Mouse (Mus musculus) T-cell, adult 2 months (primary cell): ENCODE measurements around the gene Pced1a.

ENCODE experiments used
- DNase-seq: peaks from one replicate; pipeline ENCODE4 v3.0.0; 2022; ENCODE audit warnings: low spot score

Gene Pced1a

GRCm38 (mm10) chr2:130424126-130424853 lies at the start of gene Pced1a, which contains the start of gene Vps16:
TSS of gene Pced1a (minus strand) at chr2:130424701.
TSS of gene Vps16 (plus strand) at chr2:130424339.
- peak; percentile 91 for DNase-seq

GRCm38 (mm10) chr2:130472908-130473510 lies 48.5 kb upstream of the Pced1a start:
- no peak for DNase-seq

GRCm38 (mm10) chr2:130469935-130470334 lies 45.4 kb upstream of the Pced1a start:
- DNase-seq = no peak

GRCm38 (mm10) chr2:130469366-130469765 lies 44.9 kb upstream of the Pced1a start:
- DNase-seq = no peak

- no peak for DNase-seq
Observed at GRCm38 (mm10) chr2:130466438-130466837, 41.9 kb upstream of the Pced1a start.

- no peak for DNase-seq
Observed at GRCm38 (mm10) chr2:130461287-130462071, 37.0 kb upstream of the Pced1a start.

GRCm38 (mm10) chr2:130459576-130459975 lies 35.1 kb upstream of the Pced1a start:
- no peak for DNase-seq

- DNase-seq = no peak
Observed at GRCm38 (mm10) chr2:130457871-130458270, 33.4 kb upstream of the Pced1a start.

DNA sequence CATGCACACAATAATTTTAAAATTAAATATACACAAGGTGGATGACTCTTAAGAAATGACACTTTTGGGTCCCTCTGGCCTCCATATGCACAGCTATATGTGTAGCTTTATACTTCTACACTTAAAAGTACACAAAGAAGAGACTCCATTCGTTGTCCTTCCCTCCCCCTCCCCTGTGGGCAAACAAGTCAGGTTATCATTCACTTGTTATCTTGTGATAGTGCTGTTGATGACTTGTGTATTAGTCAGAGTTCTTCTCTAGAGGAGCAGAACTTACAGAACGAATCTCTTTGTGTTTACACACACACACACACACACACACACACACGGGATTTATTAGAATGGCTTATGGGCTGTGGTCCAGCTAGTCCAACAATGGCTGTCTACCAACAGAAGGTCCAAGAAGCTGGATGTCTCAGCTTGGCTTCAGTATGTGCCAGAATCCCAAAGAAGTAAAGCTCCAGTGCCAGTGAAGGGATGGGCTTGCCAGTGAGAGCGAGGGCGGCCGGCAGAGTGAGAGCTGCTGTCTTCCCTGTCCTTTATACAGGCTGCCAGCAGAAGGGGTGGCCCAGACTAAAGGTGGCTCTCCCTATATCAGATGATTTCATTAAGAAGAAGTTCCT lies 30.4 kb upstream of the Pced1a start:
- DNase-seq = no peak

DNA sequence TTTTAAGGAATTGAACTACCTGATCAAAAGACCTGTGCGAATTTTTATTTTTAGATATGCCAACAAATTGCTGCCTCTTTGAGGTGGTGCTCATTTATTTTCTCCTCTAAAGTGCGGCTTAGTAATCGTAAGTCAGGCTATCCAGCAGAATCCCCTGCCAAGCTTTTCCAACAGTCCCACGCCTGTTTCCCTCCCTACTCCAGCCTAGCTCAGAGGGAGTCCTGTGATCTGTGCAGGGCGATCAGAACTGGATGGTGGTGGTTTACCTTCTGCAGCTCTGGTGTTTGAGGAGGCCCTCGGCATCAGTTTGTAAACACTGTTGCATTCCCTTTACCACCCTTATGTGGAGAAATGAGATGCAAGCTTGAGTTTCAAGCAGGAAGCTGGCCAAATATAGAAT lies 28.9 kb upstream of the Pced1a start:
- no peak for DNase-seq

DNA sequence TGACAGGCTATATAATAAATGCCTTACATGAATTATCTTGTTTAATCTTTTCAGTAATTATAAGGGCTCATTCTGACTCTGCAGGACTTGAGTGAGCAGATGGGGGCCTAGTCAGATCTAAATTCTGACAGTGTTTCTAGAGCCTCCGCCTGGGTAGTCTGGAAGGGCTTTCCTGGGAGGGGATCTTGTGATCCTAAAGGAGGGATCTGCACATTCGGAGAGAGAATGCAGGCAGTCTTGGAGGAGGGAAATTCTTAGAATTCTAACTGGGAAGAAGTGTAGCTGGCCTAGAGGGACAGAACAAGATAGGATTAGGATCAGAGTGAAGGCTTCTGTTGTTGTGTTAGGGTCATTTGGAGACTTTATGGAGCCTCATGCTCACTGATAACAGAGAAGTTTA lies 27.8 kb upstream of the Pced1a start:
- DNase-seq = no peak

GRCm38 (mm10) chr2:130451727-130452090 lies 27.2 kb upstream of the Pced1a start:
- DNase-seq = no peak

DNA sequence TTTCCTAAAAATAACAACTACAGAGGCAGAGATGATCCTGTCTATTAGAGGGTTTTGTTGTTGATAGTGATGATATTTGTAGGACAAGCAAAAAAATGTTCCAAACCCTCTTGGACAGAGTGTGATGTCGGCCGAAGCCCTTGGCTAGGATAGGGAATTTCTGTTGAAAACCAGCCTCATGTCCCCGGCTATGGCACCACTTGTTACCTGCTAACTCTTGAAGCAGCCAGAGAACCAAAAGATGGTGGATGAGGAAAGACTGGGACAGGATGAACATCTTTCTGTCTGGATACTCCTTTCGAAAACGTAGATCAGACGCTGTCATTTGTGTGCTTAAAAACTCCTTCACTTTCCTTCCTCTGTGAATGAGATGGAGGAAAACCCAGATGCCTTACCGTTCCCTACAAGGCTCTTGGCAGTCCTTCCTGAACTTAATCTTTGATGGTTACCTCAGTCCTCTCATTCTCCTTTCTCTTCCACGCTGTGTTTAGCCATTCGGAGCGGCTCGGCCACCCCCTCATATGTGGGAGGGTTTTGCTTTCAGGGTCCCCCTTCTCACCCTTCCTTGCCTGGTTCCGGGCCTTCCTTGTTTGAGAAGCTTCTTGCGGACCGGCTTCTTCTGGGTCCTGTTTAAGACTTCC lies 26.7 kb upstream of the Pced1a start:
- no peak for DNase-seq

DNA sequence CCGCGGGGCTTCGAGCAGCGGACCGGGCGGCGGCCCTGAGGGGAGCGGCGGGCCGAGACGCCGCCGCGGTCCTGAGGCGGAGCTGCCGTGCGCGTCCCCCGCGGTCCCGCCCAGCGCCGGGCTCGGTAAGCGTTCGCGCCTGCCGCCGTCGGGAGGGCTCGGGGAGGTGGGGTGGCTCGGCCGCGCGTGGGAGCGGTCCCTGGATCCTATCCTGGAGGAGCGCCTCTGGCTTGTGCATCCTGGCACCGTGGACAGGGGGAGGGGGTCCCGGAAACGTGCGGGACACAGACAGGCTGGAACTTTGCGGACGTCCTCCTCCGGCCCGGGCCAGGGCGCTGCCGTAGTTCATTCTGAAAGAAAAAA lies 25.9 kb upstream of the Pced1a start:
- no peak for DNase-seq

GRCm38 (mm10) chr2:130449794-130450433 lies 25.4 kb upstream of the Pced1a start, which contains the start of gene Ptpra:
TSS of gene Ptpra (plus strand) at chr2:130450278.
- DNase-seq = peak; percentile 87

DNA sequence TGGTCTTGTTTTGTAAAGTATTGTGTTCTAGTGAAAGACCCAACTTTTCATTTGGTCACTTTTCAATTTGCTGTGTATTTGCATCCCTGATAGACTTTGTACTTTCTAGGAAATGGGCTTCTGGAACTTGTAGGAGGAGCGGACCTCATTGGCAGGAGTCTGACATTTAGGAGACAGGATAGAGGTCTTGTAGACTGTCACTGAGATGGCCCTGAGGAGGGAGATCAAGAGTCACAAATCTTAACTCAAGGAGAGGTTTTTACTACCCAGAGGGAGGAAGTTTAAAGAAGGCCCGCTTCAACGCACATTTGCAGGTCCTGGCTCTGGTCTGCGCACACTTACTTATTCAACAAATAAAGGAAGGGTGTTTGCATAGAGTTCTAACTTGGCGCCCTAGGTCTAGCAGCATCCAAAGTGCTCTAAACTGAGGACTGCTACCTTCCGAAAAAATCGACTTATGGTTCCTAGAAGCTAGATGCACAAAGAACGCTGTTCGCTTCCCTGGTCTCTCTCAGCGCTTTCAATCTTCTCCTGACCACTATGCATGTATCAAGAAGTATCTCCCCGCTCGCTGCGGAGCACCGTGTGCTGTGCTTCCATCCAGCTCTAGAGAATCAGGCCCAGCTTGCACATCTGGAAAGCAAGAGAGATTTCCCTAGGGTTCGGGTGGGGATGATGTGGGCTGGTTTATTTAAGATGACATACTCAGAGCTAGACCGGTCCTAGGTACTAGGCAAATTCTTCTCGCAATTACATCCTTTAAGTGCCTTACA lies 24.7 kb upstream of the Pced1a start:
- DNase-seq = no peak

GRCm38 (mm10) chr2:130448449-130448848 lies 23.9 kb upstream of the Pced1a start:
- DNase-seq = no peak

- no peak for DNase-seq
Observed at GRCm38 (mm10) chr2:130442162-130442561, 17.7 kb upstream of the Pced1a start.

- DNase-seq = no peak
Observed at GRCm38 (mm10) chr2:130439840-130440480, 15.5 kb upstream of the Pced1a start.

DNA sequence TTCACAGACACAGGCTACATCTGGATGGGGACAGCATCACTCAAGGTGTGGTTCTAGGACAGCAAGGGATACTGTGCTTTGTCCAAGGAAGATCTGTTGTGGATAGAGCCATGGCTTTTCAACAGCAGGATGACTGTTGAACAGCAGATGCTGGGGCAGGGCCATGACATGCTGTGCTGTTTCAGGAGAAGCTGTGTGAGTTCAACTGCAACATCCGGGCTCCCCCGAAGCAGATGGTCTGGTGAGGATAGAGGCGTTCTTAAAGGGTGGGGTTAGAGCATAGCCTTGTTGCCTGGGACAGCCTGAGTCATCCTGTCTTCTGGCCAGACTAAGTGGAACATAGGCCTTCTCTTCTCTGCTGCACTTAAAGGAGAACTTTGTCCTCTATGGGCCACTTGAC lies 14.4 kb upstream of the Pced1a start:
- DNase-seq = no peak
